Mouse (Mus musculus): ENCODE measurements at regions not wholly inside any gene's neighbourhood (a gene's known extent, or its start where the extent isn't known, plus 50 kb on each side); places are given as distances from the start of the nearest gene placed in this dataset.
"Not testable (repeated sequence)": the region's sequence is repeated elsewhere in the genome, so short reads cannot be mapped to it uniquely, and the experiment has no call there.

GRCm38 (mm10) chr4:4380024-4380590 is 302.8 kb upstream of the Sdr16c6 start:
- no peak for DNase-seq (ENCODE audit: low spot score in 2 of 2)

- no peak for DNase-seq (ENCODE audit: low spot score in 2 of 2)
These were observed 257.9 kb upstream of the Sdr16c6 start for GRCm38 (mm10) chr4:4335216-4335615.

GRCm38 (mm10) chr4:4333472-4334123 is 256.3 kb upstream of the Sdr16c6 start:
- DNase-seq (ENCODE audit: low spot score in 2 of 2), result no peak

- DNase-seq (ENCODE audit: low spot score in 2 of 2), result no peak
These were observed 253.8 kb upstream of the Sdr16c6 start for GRCm38 (mm10) chr4:4331105-4331504.

GRCm38 (mm10) chr4:4315651-4316411 is 238.5 kb upstream of the Sdr16c6 start:
- no peak for DNase-seq (ENCODE audit: low spot score in 2 of 2)

- DNase-seq (ENCODE audit: low spot score in 2 of 2), result no peak
These were observed 234.2 kb upstream of the Sdr16c6 start for GRCm38 (mm10) chr4:4311496-4311895.

GRCm38 (mm10) chr4:4306922-4307321 is 229.6 kb upstream of the Sdr16c6 start:
- no peak for DNase-seq (ENCODE audit: low spot score in 2 of 2)

- no peak for DNase-seq (ENCODE audit: low spot score in 2 of 2)
These were observed 228.5 kb upstream of the Sdr16c6 start for GRCm38 (mm10) chr4:4305740-4306249.

- DNase-seq (ENCODE audit: low spot score in 2 of 2), result no peak
These were observed 227.3 kb upstream of the Sdr16c6 start for GRCm38 (mm10) chr4:4304666-4305065.

- no peak for DNase-seq (ENCODE audit: low spot score in 2 of 2)
These were observed 223.0 kb upstream of the Sdr16c6 start for GRCm38 (mm10) chr4:4300189-4300879.

GRCm38 (mm10) chr4:4299631-4300030 is 222.3 kb upstream of the Sdr16c6 start:
- no peak for DNase-seq (ENCODE audit: low spot score in 2 of 2)

GRCm38 (mm10) chr4:4249601-4250000 is 172.3 kb upstream of the Sdr16c6 start:
- no peak for DNase-seq (ENCODE audit: low spot score in 2 of 2)

- DNase-seq (ENCODE audit: low spot score in 2 of 2), result no peak
These were observed 170.3 kb upstream of the Sdr16c6 start for GRCm38 (mm10) chr4:4247669-4248068.

- not testable (repeated sequence) for DNase-seq (ENCODE audit: low spot score in 2 of 2)
These were observed 165.1 kb upstream of the Sdr16c6 start for GRCm38 (mm10) chr4:4242306-4242980.

GRCm38 (mm10) chr4:4226209-4226608 is 148.9 kb upstream of the Sdr16c6 start:
- no peak for DNase-seq (ENCODE audit: low spot score in 2 of 2)

- DNase-seq (ENCODE audit: low spot score in 2 of 2), result no peak
These were observed 142.4 kb upstream of the Sdr16c6 start for GRCm38 (mm10) chr4:4219701-4220100.

GRCm38 (mm10) chr4:4211892-4212291 is 134.6 kb upstream of the Sdr16c6 start:
- DNase-seq (ENCODE audit: low spot score in 2 of 2), result no peak

- no peak for DNase-seq (ENCODE audit: low spot score in 2 of 2)
These were observed 127.8 kb upstream of the Sdr16c6 start for GRCm38 (mm10) chr4:4205158-4205557.

GRCm38 (mm10) chr4:4199309-4199708 is 122.0 kb upstream of the Sdr16c6 start:
- DNase-seq (ENCODE audit: low spot score in 2 of 2), result no peak

GRCm38 (mm10) chr4:4195834-4196233 is 118.5 kb upstream of the Sdr16c6 start:
- no peak for DNase-seq (ENCODE audit: low spot score in 2 of 2)

GRCm38 (mm10) chr4:4195250-4195649 is 117.9 kb upstream of the Sdr16c6 start:
- no peak for DNase-seq (ENCODE audit: low spot score in 2 of 2)
